Mouse (Mus musculus): Measurements from ENCODE around the gene 4930544D05Rik. TPM values are rescaled to one million over a fixed set of nuclear protein-coding genes. Genes with fewer than 3 reads are reported as not detected.
"Not testable (repeated sequence)": the region's sequence is repeated elsewhere in the genome, so short reads cannot be mapped to it uniquely, and the experiment has no call there.

Gene 4930544D05Rik
- not detected in 2 replicates for polyA plus RNA-seq (2014; fragmentation: Nextera tagmentation; extraction: Ambion mirVana)

DNA sequence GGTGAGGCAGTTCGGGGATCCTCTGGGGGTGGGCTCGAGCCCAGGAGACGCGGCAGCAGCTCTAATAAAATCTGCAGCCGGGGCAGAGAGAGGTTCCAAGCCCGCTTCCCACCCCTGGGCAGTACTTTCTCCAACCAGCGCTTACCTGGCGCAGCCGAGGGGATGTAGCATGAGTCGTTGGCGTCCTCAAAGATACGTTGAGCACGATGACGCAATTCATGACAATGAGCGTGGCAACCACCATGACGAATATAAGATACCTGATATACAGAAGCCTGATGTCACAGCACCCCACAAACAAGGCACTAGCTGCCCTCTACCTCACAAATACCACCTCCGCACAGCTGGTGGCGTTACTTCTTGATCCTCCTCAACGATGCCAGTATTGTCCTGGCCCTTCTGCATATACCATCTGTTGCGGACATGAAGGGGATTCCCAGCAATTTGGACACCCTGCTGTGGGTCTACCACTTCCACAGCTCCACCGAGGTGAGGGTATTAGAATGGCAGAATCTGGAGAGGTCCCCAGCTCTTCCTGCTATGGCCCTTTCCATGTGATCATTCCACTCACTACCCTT lies at the start of gene 4930544D05Rik:
TSS of gene 4930544D05Rik (plus strand) at position 333 of the 578 bp plus-strand sequence.
- H3K4me1 ChIP-seq (replicated peaks; ENCODE audit: control insufficient read depth, insufficient read depth, low read length), result peaks cover 10% of the 10 kb centered on the region

GRCm38 (mm10) chr11:70566586-70566985 lies 49.1 kb upstream of the 4930544D05Rik start:
- Histone ChIP-seq H3K27ac (ENCODE audit: low read depth, low read length) (no peak overlapping the region), H3K4me2 (no peak overlapping the region), H3K9me3 (ENCODE audit: control insufficient read depth, low read length) (no peaks in the 10 kb centered on the region), H3K36me3 (ENCODE audit: control insufficient read depth, insufficient read depth, low read length) (no peaks in the 10 kb centered on the region), H3K4me1 (replicated peaks; ENCODE audit: control insufficient read depth, insufficient read depth, low read length) (peaks cover 42% of the 10 kb centered on the region), H3K9ac (ENCODE audit: low read depth, low read length) (no peak overlapping the region), H3K27me3 (replicated peaks; ENCODE audit: control insufficient read depth, insufficient read depth, low read length) (no peaks in the 10 kb centered on the region), H3K4me3 (ENCODE audit: low read depth, low read length) (no peak overlapping the region)
- DNase-seq (ENCODE audit: low spot score) (no peak), ATAC-seq (replicated peaks; ENCODE audit: low FRiP score) (no peak)
- 86% methylated on average over 7 of the region's 7 CpGs for WGBS

More for the DNA sequence above, at the start of gene 4930544D05Rik:
- H3K36me3 ChIP-seq (ENCODE audit: control insufficient read depth, insufficient read depth, low read length), result peaks cover 11% of the 10 kb centered on the region
- H3K4me3 ChIP-seq (ENCODE audit: low read depth, low read length), result peak within 1 kb of the TSS; percentile 55
- H3K27me3 ChIP-seq (replicated peaks; ENCODE audit: control insufficient read depth, insufficient read depth, low read length), result peaks cover 4% of the 10 kb centered on the region; the same call in 1 of the 2 replicates
- H3K9ac ChIP-seq (ENCODE audit: low read depth, low read length), result peak within 1 kb of the TSS; percentile 68
- ATAC-seq (replicated peaks; ENCODE audit: low FRiP score) (0 out of 2 replicates have a peak, but pooled peaks have one; percentile 11), DNase-seq (ENCODE audit: low spot score) (no peak)
- no peaks in the 10 kb centered on the region for H3K9me3 ChIP-seq (ENCODE audit: control insufficient read depth, low read length)
- peak within 1 kb of the TSS; percentile 99 for H3K4me2 ChIP-seq
- 17% methylated on average over 21 of the region's 21 CpGs for WGBS
- no peak within 1 kb of the TSS for H3K27ac ChIP-seq (ENCODE audit: low read depth, low read length)

GRCm38 (mm10) chr11:70570614-70571013 lies 45.0 kb upstream of the 4930544D05Rik start:
- 34% methylated on average over 1 of the region's 1 CpGs for WGBS
- not testable (repeated sequence) for H3K27me3 ChIP-seq (replicated peaks; ENCODE audit: control insufficient read depth, insufficient read depth, low read length); DNase-seq (ENCODE audit: low spot score); H3K36me3 ChIP-seq (ENCODE audit: control insufficient read depth, insufficient read depth, low read length); H3K4me2 ChIP-seq; H3K27ac ChIP-seq (ENCODE audit: low read depth, low read length); H3K9ac ChIP-seq (ENCODE audit: low read depth, low read length); H3K4me3 ChIP-seq (ENCODE audit: low read depth, low read length); H3K9me3 ChIP-seq (ENCODE audit: control insufficient read depth, low read length)
- peak; percentile 78 for ATAC-seq (replicated peaks; ENCODE audit: low FRiP score)
- H3K4me1 ChIP-seq (replicated peaks; ENCODE audit: control insufficient read depth, insufficient read depth, low read length), result peaks cover 38% of the 10 kb centered on the region

GRCm38 (mm10) chr11:70571641-70572040 lies 44.0 kb upstream of the 4930544D05Rik start:
- H3K27ac ChIP-seq (ENCODE audit: low read depth, low read length), result peak overlapping the region; percentile 28; the same call in 1 of the 2 replicates
- 85% methylated on average over 1 of the region's 1 CpGs for WGBS
- H3K4me3 ChIP-seq (ENCODE audit: low read depth, low read length), result no peak overlapping the region
- H3K4me2 ChIP-seq, result peak overlapping the region; percentile 15
- H3K4me1 ChIP-seq (replicated peaks; ENCODE audit: control insufficient read depth, insufficient read depth, low read length), result peaks cover 35% of the 10 kb centered on the region
- ATAC-seq (replicated peaks; ENCODE audit: low FRiP score), result no peak
- H3K27me3 ChIP-seq (replicated peaks; ENCODE audit: control insufficient read depth, insufficient read depth, low read length), result no peaks in the 10 kb centered on the region
- no peak for DNase-seq (ENCODE audit: low spot score)
- no peak overlapping the region for H3K9ac ChIP-seq (ENCODE audit: low read depth, low read length)
- H3K9me3 ChIP-seq (ENCODE audit: control insufficient read depth, low read length), result no peaks in the 10 kb centered on the region
- no peaks in the 10 kb centered on the region for H3K36me3 ChIP-seq (ENCODE audit: control insufficient read depth, insufficient read depth, low read length)

- H3K9ac ChIP-seq (ENCODE audit: low read depth, low read length), result no peak overlapping the region
- no peak for DNase-seq (ENCODE audit: low spot score)
- 0 out of 2 replicates have a peak overlapping the region, but pooled peaks have one; percentile 2 for H3K27ac ChIP-seq (ENCODE audit: low read depth, low read length)
- no peak; the same call in 1 of the 2 replicates for ATAC-seq (replicated peaks; ENCODE audit: low FRiP score)
- H3K4me2 ChIP-seq, result peak overlapping the region; percentile 15
- no peaks in the 10 kb centered on the region for H3K27me3 ChIP-seq (replicated peaks; ENCODE audit: control insufficient read depth, insufficient read depth, low read length)
- H3K4me1 ChIP-seq (replicated peaks; ENCODE audit: control insufficient read depth, insufficient read depth, low read length), result peaks cover 35% of the 10 kb centered on the region
- H3K9me3 ChIP-seq (ENCODE audit: control insufficient read depth, low read length), result no peaks in the 10 kb centered on the region
- H3K36me3 ChIP-seq (ENCODE audit: control insufficient read depth, insufficient read depth, low read length), result no peaks in the 10 kb centered on the region
- H3K4me3 ChIP-seq (ENCODE audit: low read depth, low read length), result no peak overlapping the region
- WGBS, result 45% methylated on average over 5 of the region's 5 CpGs
Observed at GRCm38 (mm10) chr11:70572348-70572902, 43.2 kb upstream of the 4930544D05Rik start.

- no peak overlapping the region for H3K4me2 ChIP-seq
Observed at GRCm38 (mm10) chr11:70573872-70574271, 41.8 kb upstream of the 4930544D05Rik start.

GRCm38 (mm10) chr11:70577201-70577600 lies 38.4 kb upstream of the 4930544D05Rik start:
- Histone ChIP-seq H3K9ac (ENCODE audit: low read depth, low read length) (no peak overlapping the region), H3K4me1 (replicated peaks; ENCODE audit: control insufficient read depth, insufficient read depth, low read length) (peaks cover 24% of the 10 kb centered on the region), H3K27ac (ENCODE audit: low read depth, low read length) (no peak overlapping the region), H3K4me3 (ENCODE audit: low read depth, low read length) (no peak overlapping the region), H3K36me3 (ENCODE audit: control insufficient read depth, insufficient read depth, low read length) (0 out of 2 replicates have a peak, but pooled peaks cover 2% of the 10 kb centered on the region), H3K9me3 (ENCODE audit: control insufficient read depth, low read length) (no peaks in the 10 kb centered on the region), H3K27me3 (replicated peaks; ENCODE audit: control insufficient read depth, insufficient read depth, low read length) (no peaks in the 10 kb centered on the region), H3K4me2 (no peak overlapping the region)
- ATAC-seq (replicated peaks; ENCODE audit: low FRiP score) (no peak), DNase-seq (ENCODE audit: low spot score) (no peak)
- WGBS, result 79% methylated on average over 3 of the region's 3 CpGs

More at GRCm38 (mm10) chr11:70573872-70574271, 41.8 kb upstream of the 4930544D05Rik start:
- Histone ChIP-seq H3K9me3 (ENCODE audit: control insufficient read depth, low read length) (no peaks in the 10 kb centered on the region), H3K4me1 (replicated peaks; ENCODE audit: control insufficient read depth, insufficient read depth, low read length) (peaks cover 35% of the 10 kb centered on the region), H3K27me3 (replicated peaks; ENCODE audit: control insufficient read depth, insufficient read depth, low read length) (no peaks in the 10 kb centered on the region), H3K9ac (ENCODE audit: low read depth, low read length) (no peak overlapping the region), H3K4me3 (ENCODE audit: low read depth, low read length) (no peak overlapping the region), H3K36me3 (ENCODE audit: control insufficient read depth, insufficient read depth, low read length) (no peaks in the 10 kb centered on the region), H3K27ac (ENCODE audit: low read depth, low read length) (no peak overlapping the region)
- ATAC-seq (replicated peaks; ENCODE audit: low FRiP score) (no peak), DNase-seq (ENCODE audit: low spot score) (no peak)
- WGBS, result 81% methylated on average over 6 of the region's 6 CpGs

DNA sequence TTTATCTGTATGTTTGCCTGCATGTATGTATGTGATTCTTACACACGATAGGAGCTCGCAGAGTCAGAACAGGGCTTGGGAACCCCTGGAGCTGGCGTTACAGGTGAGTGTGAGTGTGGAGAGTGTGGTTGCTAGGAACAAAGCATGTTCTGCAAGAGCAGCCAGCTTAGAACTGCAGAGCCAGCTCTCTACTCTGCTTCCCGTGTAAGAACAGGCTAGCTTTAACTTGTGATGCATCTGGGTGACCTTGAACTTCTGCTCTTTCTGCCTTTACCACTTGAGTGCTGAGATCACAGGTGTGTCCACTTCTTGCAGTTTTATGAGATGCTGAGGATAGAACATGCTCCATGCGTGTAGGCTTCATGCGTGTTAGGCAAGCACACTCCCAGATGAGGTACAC lies 36.7 kb upstream of the 4930544D05Rik start:
- Histone ChIP-seq H3K9me3 (ENCODE audit: control insufficient read depth, low read length) (no peaks in the 10 kb centered on the region), H3K36me3 (ENCODE audit: control insufficient read depth, insufficient read depth, low read length) (0 out of 2 replicates have a peak, but pooled peaks cover 2% of the 10 kb centered on the region), H3K9ac (ENCODE audit: low read depth, low read length) (no peak overlapping the region), H3K4me1 (replicated peaks; ENCODE audit: control insufficient read depth, insufficient read depth, low read length) (peaks cover 19% of the 10 kb centered on the region), H3K4me3 (ENCODE audit: low read depth, low read length) (no peak overlapping the region), H3K27me3 (replicated peaks; ENCODE audit: control insufficient read depth, insufficient read depth, low read length) (no peaks in the 10 kb centered on the region), H3K27ac (ENCODE audit: low read depth, low read length) (no peak overlapping the region), H3K4me2 (no peak overlapping the region)
- ATAC-seq (replicated peaks; ENCODE audit: low FRiP score) (no peak), DNase-seq (ENCODE audit: low spot score) (no peak)
- WGBS, result 88% methylated on average over 6 of the region's 6 CpGs

Measured in liver, embryonic 11.5 days (tissue).